Mouse (Mus musculus) embryo, embryonic 11 days (tissue): ENCODE data around the gene Myo1d.

ENCODE experiments used
- DNase-seq: peaks from one replicate; pipeline ENCODE4 v3.0.0-alpha.2; 2015

The Myo1d gene

GRCm38 (mm10) chr11:80602707-80603441, 177.0 kb downstream of the Myo1d start:
- DNase-seq, result peak; percentile 59

DNA sequence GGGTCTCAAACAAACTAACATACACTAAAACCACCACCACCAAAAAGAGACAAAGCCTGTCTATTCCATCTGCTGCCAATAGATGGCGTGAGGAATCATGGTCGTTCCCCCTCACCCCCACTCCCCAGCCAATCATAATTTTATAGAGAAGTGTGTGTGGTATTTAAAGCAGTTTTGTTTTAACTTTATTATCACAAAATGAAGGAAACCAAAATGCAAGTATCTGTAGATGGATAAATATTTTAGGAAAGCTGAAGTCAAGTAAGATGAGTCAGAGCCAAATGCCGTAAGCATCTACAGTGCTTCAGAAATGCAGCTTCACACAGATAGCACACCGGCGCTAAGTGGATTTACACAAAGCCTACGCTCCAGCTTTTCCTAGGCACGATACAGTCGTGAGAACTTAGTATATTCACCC, 177.8 kb downstream of the Myo1d start:
- peak; percentile 70 for DNase-seq

- no peak for DNase-seq
Observed at GRCm38 (mm10) chr11:80601040-80601864, 178.6 kb downstream of the Myo1d start.

DNA sequence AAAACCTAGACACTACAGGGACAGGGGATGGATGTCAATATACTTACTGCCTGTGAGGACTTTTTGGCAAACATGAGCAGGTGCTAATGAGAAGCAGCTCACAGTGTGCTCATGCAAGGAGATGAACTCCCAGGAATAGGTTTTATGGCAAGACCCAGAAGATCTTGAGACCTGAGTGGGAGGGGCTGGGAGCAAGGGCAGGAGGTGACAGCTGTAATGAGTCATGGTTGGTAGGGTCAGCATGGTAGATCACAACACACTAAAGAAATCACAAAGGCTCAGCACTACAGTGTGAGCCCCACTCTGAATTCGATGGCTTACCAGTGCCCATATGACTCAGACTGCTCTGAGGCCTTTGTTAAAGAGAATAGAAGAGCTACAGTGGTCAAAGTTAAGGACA, 184.3 kb downstream of the Myo1d start:
- no peak for DNase-seq

GRCm38 (mm10) chr11:80589387-80589786, 190.4 kb downstream of the Myo1d start:
- peak; percentile 18 for DNase-seq

DNA sequence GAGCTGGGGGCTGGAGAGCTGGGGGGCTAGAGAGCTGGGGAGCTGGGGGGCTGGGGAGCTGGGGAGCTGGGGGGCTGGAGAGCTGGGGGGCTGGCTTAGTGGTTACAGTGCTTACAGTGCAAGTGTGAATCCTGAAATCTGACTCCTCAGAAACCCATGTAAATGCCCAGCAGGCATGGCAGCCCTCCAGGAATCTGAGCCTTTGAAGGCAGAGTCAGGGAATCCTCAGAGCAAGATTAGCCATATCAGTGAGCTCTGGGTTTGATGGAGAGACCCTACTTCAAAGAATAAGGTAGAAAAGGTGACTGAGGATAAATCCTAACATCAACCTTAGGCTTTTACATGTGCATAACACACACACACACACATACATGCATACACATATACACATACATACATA, 194.1 kb downstream of the Myo1d start:
- no peak for DNase-seq

- peak; percentile 34 for DNase-seq
Observed at GRCm38 (mm10) chr11:80585211-80585610, 194.6 kb downstream of the Myo1d start.

DNA sequence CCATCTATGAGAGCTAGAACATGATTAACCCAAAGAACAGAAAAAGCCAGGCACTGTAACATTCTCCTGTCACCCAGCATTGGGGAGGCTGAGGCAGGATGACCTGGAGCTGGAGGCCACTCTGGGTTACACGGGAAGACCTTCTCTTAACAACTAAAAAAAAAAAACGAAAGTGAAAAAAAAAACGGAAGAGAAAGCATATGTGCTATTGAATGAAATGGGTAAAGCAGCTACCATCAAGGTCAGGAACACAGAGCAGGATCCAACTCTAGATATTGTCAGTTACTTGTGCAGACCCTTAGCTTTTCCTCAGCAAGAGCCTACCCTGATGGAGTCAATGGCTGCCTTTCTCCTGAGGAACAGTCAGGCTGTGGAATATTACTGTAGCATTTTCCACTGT, 199.3 kb downstream of the Myo1d start:
- no peak for DNase-seq

- DNase-seq, result peak; percentile 87
Observed at GRCm38 (mm10) chr11:80577747-80578640, 201.8 kb downstream of the Myo1d start.

DNA sequence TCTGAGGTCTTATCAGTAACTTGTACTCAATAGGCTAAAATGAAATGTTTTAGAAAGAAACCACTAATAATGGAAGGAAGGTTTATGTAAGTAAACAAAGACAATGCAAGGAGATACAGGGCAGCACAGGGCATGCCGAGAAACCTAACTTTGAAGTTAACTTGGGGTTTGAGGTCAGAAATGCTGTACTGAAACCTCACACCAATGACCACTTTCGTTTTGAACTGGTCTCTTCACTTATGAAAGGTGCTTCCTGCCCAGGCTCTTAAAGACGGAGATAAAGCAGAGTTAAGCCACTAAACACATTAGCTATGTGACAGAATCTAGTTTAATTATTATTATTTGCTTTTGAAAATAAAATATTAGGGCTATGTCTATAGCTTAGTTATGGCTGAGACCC, 204.0 kb downstream of the Myo1d start:
- DNase-seq, result no peak

- DNase-seq, result no peak
Observed at GRCm38 (mm10) chr11:80566286-80566685, 213.5 kb downstream of the Myo1d start.

- DNase-seq, result no peak
Observed at GRCm38 (mm10) chr11:80564975-80565965, 214.6 kb downstream of the Myo1d start.

DNA sequence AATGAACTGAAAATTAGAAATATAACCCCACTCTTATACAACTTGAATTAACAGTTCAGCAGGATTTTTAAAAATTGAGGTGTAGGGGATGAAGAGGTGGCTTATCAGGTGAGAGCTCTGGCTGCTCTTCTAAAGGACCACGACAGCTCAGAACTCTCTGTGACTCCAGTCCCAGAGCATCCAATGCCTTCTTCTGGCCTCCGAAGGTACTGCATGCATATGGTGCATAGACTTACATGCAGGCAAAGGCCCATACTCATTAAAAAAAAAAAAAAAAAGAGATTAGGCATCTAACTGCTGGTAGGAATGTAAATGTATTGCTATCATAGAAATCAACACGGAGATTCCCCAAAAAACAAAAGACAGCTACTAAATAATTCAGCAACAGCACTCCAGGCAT, 217.3 kb downstream of the Myo1d start:
- DNase-seq, result peak; percentile 53

DNA sequence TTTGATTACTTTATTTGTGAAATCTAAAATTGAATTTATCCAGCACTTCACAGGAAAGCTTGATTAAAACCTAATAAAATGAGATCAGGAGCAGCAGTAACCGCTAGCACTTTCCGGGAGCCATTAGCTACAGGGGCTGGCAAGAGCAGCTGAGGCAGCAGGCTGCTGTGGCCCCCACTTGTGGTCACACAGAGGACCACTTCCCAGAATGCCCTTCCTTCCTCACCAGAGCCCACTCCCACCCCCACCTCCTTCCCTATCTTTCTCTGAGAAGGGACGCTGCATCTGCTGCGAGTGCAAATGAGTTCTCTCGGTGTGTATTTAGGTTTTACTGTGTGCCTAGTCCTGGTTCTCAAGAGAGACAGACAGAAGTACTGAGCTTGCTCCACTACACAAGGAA, 219.1 kb downstream of the Myo1d start:
- DNase-seq, result no peak

- DNase-seq, result no peak
Observed at GRCm38 (mm10) chr11:80555416-80555815, 224.4 kb downstream of the Myo1d start.

- no peak for DNase-seq
Observed at GRCm38 (mm10) chr11:80553046-80553445, 226.8 kb downstream of the Myo1d start.

GRCm38 (mm10) chr11:80551634-80552033, 228.2 kb downstream of the Myo1d start:
- no peak for DNase-seq

- no peak for DNase-seq
Observed at GRCm38 (mm10) chr11:80550264-80550663, 229.6 kb downstream of the Myo1d start.

DNA sequence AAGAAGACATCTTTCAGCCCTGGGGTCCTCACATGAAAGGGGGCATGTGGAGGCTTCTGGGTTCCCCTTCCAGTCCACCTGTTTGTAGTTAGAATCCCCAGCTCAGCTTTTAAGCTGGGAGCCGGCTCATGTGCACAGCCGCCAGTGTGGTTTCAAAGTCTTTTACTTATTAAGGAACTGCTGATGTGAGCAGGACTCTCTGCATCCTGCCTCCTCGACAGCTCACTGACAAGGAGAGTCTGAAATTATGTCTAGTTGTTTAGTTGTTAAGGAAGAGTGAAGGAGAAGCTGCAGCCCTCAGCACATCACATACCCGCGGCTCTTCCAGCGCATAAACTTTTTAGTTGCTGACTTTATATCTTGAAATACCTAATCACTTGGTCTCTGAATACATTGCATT, 230.0 kb downstream of the Myo1d start:
- peak; percentile 32 for DNase-seq

DNA sequence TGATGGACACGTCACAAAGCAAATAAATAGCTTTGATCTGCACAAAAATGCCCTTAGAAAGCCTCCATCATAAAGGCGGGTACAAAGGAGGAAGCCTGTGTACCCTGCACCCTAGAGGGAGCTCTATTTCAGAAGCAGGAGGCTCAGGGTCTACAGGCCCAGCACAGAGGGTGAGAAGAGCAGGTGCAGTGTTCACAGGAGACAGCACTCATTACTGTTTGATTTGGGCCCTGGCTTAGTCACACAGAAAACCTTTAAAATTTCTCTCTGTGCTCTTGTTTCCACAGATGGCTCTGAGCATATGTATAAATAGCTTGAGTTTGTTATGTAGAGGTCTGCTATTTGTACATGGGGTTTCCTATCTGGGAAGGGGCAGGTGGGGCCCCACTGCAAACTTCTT, 233.6 kb downstream of the Myo1d start:
- DNase-seq, result no peak

GRCm38 (mm10) chr11:80539056-80539455, 240.8 kb downstream of the Myo1d start:
- no peak for DNase-seq

- no peak for DNase-seq
Observed at GRCm38 (mm10) chr11:80532966-80533365, 246.9 kb downstream of the Myo1d start.
